Mouse (Mus musculus): ENCODE results near the gene Mprip. TPM values are rescaled to one million over a fixed set of nuclear protein-coding genes. Genes with fewer than 3 reads are reported as not detected.
"Not testable (repeated sequence)": the region's sequence is repeated elsewhere in the genome, so short reads cannot be mapped to it uniquely, and the experiment has no call there.

Mprip gene
- polyA plus RNA-seq, 1 experiment: 72.2 TPM

DNA sequence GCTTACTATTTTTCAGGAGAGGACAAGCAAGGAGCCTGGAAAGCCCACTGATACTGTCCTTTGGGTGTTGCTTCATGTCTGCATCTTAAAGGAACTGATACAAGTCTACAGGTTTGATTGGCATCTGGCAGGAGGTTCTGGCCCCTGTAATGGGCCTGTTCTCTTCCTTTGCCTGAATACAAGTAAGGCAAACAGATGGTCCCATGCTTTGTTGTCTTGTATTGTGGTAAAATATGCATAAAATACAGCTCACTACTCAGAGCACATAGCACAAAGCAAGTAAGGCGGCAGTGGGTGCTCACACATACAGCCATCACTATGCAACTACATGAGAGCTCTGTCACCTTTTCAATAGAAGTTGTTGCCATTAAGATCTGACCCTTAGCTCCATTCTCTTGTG lies 39.7 kb downstream of the Mprip start:
- DNase-seq (ENCODE audit: low read depth, low spot score): no peak
- 100% methylated on average over 1 of the region's 1 CpGs for WGBS

- DNase-seq (ENCODE audit: low read depth, low spot score): no peak
- WGBS: 45% methylated on average over 2 of the region's 2 CpGs
Measured at GRCm38 (mm10) chr11:59705113-59705512, 44.0 kb downstream of the Mprip start.

DNA sequence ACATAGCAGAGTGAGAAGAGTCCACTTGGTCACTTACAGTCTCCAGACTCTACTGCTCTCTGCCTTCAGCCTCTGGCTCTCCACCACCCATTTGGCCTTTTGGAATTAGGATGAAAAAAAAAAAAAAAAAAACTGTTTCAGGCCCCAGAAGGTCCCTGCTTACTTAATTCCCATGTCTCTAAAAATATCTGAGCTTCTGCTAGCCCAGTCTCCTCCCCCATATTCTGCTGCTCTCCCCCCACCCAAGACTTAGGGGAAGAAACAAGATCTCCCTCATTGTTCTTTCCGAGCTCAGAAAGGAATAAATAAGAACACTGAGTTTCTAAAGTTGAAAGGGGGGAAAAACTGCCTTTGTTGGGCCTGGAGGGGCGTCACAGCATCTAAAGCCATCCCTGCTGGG lies 46.4 kb downstream of the Mprip start:
- DNase-seq (ENCODE audit: low read depth, low spot score): no peak
- 74% methylated on average over 2 of the region's 2 CpGs for WGBS

DNA sequence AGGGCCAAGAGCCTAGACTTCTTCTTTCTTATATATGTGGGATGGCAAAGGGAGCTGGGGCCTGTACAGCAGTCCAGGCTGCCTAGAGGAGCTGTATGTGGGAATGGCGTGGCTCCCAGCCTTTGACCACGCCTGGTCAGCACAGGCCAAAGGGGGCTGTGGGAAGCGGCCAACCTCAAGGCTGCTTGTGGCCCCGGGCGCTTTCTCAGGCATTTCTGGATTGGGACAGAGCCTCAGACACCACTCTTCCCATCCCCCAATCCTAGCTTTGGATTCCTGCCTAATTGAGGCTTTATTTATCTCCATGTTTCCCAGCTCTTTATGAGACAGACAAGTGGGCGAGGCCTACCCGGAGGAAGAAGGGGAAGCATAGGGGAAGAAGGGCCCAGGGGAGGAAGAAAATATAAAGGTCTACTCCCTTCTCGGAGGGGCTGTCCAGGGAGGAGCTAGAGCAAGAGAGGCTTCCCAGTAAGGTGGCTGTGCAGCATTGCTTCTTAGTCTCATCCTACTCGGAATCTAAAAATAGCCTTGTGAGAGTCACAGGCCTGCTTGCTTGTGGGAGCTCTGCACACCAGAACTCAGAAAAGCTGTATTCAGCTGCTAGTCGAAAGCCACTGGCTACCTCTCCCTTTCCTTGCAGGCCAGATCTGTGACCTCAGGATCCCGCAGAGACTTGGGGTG lies 47.0 kb downstream of the Mprip start:
- no peak for DNase-seq (ENCODE audit: low read depth, low spot score)
- 32% methylated on average over 11 of the region's 11 CpGs for WGBS

- WGBS: 83% methylated on average over 3 of the region's 3 CpGs
- DNase-seq (ENCODE audit: low read depth, low spot score): no peak
Measured at GRCm38 (mm10) chr11:59715424-59715840, 54.3 kb downstream of the Mprip start.

DNA sequence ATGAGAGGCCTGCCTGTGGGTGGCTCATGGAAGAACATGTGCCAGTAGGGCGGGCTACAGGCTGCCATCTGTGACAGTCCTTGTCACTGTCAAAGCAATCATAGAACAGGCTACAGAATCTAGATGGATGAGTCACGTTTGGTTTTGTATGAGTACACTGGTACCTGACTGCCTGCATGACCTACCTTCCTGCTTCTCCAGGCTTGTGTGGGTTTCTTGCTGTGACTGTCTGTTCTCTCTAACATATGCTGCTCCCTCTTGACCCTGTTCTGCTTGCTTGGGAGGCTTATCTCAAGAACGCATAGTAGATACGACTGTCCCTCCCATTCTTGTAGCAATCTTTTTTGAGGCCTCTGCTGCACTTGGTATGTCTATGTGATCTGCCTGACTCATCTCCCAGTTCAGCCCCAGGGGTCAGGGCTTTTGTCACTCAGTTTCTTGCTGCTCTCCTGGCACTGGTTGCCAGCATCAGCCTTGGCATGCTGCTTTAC lies 56.7 kb downstream of the Mprip start:
- WGBS: 81% methylated on average over 4 of the region's 4 CpGs

GRCm38 (mm10) chr11:59719185-59719584 lies 58.1 kb downstream of the Mprip start:
- DNase-seq (ENCODE audit: low read depth, low spot score): no peak
- 83% methylated on average over 5 of the region's 5 CpGs for WGBS

More for the DNA sequence above, 56.7 kb downstream of the Mprip start:
- no peak for DNase-seq (ENCODE audit: low read depth, low spot score)

- DNase-seq (ENCODE audit: low read depth, low spot score): no peak
- WGBS: 29% methylated on average over 2 of the region's 2 CpGs
Measured at GRCm38 (mm10) chr11:59721385-59721784, 60.3 kb downstream of the Mprip start.

DNA sequence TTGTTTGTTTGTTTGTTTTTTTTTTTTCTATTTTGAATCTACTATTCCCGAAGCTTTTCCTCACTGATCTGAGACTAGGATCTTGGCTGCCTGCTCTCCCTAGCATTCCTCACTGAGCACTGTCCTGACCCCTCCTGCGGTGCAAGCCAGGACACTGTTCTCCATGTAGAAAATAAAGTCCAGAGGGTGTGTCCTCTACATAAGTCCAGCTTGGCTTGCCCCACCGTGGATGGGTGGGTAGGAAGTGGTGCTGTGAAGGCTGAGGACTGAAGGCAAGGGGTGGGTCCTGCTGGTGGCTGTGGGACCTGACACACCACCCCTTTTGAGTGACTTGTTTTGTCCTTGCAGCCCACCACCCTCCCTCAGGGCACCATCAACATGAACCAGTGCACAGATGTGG lies 66.1 kb downstream of the Mprip start:
- 46% methylated on average over 3 of the region's 3 CpGs for WGBS
- no peak for DNase-seq (ENCODE audit: low read depth, low spot score)

- WGBS: 66% methylated on average over 3 of the region's 3 CpGs
- no peak for DNase-seq (ENCODE audit: low read depth, low spot score)
Measured at GRCm38 (mm10) chr11:59731821-59732220, 70.7 kb downstream of the Mprip start.

- DNase-seq (ENCODE audit: low read depth, low spot score): no peak
- WGBS: 67% methylated on average over 1 of the region's 1 CpGs
Measured at GRCm38 (mm10) chr11:59732407-59733066, 71.4 kb downstream of the Mprip start.

- WGBS: 83% methylated on average over 5 of the region's 5 CpGs
- not testable (repeated sequence) for DNase-seq (ENCODE audit: low read depth, low spot score)
Measured at GRCm38 (mm10) chr11:59733600-59733999, 72.5 kb downstream of the Mprip start.

DNA sequence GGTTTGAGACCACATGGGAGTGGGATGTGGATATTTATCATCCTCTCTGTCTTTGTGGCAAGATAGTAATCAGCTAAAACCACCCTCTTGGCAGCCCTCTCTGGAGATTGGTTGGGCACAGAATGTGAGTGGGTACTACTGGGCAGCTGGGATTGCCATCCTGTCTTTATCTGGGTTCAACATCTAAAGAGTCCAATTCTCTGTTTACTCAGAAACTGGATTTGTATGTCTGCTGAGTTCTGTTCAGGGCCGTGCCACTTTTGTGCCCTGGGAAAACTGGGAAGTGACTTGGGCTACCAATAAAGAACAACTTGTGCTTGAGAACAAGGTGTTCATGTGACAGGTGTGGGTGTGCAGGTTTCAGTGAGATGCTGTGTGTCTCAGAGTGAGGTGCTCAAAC lies 73.2 kb downstream of the Mprip start:
- 36% methylated on average over 1 of the region's 1 CpGs for WGBS
- DNase-seq (ENCODE audit: low read depth, low spot score): no peak

DNA sequence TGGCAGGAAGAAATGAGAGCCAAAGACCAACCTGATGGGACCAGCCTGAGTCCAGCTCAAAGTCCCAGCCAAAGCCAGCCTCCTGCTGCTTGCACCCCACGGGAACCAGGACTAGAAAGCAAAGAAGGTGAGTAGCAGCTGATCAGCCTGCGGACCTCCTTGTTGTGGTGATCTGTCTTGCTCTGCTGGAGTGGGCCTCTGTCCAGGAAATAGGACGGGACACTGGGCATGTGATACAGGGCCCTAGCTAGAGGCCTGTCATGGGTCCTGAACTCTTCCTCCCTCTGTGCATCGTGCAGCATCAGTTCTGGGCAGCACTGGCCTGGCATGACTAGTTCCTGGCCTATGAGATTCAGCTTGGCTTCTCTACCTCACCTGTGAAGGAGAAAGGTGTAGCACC lies 74.8 kb downstream of the Mprip start:
- DNase-seq (ENCODE audit: low read depth, low spot score): not testable (repeated sequence)
- WGBS: 79% methylated on average over 4 of the region's 4 CpGs

GRCm38 (mm10) chr11:59737250-59737649 lies 76.1 kb downstream of the Mprip start:
- DNase-seq (ENCODE audit: low read depth, low spot score): no peak
- WGBS: 96% methylated on average over 12 of the region's 12 CpGs

- DNase-seq (ENCODE audit: low read depth, low spot score): no peak
- 52% methylated on average over 2 of the region's 2 CpGs for WGBS
Measured at GRCm38 (mm10) chr11:59739996-59740395, 78.9 kb downstream of the Mprip start.

DNA sequence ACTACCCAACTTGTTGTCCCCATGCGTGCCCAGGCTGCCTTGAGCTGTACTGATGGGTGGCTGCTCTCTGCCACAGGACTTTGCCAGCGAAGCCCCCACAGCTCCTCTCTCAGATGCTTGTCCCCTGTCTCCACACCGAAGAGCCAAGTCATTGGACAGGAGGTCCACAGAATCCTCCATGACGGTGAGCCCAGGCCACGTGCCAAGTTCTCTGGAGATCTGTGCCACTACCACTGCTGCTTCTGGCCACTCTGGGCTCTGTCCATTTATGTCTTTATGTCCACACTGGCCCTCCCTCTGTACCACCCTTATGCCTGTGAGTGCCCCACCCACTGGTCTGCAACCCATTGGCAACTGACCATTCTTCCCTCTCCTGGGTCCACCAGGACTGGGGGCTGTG lies 80.8 kb downstream of the Mprip start:
- 98% methylated on average over 5 of the region's 5 CpGs for WGBS
- DNase-seq (ENCODE audit: low read depth, low spot score): no peak

DNA sequence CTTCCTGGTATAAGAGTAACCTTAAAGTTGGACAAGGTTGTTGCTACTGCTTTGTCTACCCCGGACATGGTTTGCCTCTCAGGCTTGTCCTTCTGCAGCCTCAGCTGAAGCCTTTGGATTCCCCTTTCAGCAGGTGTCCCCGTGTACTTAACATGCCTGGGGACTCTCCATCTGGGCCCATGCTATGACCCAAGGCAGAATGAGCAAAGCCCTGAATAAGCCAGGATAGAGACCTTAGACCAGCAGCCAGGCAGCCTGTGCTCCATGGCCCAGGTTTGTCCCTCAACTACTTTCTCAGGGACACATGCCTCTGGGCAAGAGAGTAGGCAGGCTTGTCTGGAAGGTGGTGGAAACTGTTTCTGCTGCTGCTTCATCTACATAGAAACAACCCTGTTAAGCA lies 82.2 kb downstream of the Mprip start:
- DNase-seq (ENCODE audit: low read depth, low spot score): no peak
- 90% methylated on average over 2 of the region's 2 CpGs for WGBS

DNA sequence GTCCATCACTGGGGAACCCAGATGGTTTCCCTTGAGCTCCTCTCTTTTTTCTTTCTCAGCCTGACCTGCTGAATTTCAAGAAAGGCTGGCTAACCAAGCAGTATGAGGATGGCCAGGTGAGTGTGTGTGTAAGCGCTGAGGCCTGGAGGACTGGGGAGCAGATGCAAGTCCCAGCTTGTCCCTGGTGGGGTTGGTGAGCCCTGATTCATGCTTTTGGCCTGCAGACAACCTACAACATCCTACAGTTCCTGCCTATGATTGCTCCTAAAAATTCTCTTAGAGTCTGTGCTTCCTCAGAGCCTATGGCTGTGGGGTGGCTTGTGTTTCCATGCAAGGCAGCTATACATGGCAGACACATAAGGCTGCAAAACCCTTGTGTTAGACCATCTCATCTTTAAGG lies 82.6 kb downstream of the Mprip start:
- WGBS: 100% methylated on average over 1 of the region's 1 CpGs
- DNase-seq (ENCODE audit: low read depth, low spot score): no peak

DNA sequence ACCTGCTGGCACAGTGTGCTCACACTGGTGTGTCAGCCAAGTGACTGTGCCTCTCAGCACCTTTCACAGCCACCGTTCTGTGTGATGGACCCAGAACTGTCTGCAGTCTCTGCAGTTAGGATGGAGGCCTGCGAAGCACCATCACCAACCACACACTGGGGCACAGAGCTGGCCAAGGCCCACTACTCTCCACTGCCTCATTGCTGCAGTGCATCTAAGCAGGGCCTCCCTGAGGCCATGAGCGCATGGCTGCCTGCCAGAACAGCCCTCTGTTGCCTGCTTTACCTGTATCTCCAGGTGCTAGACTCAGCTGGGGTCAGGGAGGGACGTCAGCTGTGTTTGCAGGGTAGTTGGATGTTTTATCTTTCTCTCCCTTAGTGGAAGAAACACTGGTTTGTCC lies 83.3 kb downstream of the Mprip start:
- WGBS: 87% methylated on average over 4 of the region's 4 CpGs
- DNase-seq (ENCODE audit: low read depth, low spot score): no peak

DNA sequence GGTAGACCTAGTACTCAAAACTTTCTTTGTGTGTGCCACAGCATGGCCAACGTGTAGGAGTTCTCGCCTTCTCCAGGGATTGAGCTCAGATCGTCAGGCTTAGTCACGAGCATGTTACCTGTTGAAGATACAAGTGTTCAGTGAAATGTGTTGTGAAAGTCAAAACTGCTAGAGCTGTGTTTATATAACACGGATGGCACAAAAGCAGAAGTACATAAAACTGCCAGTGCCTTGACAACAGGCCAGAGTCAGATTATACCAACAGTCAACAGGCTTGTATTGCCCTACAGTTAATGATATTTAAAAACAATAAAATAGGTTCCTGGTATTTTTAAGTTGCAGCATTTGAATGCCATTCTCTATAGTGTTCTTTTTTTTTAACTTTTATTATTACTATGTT lies 84.7 kb downstream of the Mprip start:
- no peak for DNase-seq (ENCODE audit: low read depth, low spot score)
- WGBS: 71% methylated on average over 5 of the region's 5 CpGs

Data from large intestine, adult 2 months (tissue).